Mouse (Mus musculus): ENCODE data around the gene Krtap6-2.

Gene Krtap6-2

GRCm38 (mm10) chr16:89420011-89420410, at the start of gene Krtap6-2:
Gene Krtap6-2 (minus strand): TSS chr16:89420111.
- TF ChIP-seq NANOG (IDR thresholded peaks at IDR 0.05; ENCODE audit: borderline replicate concordance, low read length) (no peak), POU5F1 (IDR thresholded peaks at IDR 0.05; ENCODE audit: borderline replicate concordance, low read length) (no peak), CTCF (conservative IDR thresholded peaks at IDR 0.05; ENCODE audit: low read length) (no peak)
- H3K27me3 ChIP-seq (ENCODE audit: insufficient read depth, low read length): no peaks in the 10 kb centered on the region
- no peak within 1 kb of the TSS for H3K4me3 ChIP-seq (replicated peaks; ENCODE audit: low read length)
- H3K9me3 ChIP-seq (ENCODE audit: low read length): no peaks in the 10 kb centered on the region
- H3K36me3 ChIP-seq (ENCODE audit: insufficient read depth, low read length): no peaks in the 10 kb centered on the region
- H3K4me1 ChIP-seq (replicated peaks; ENCODE audit: low read depth, low read length): no peaks in the 10 kb centered on the region

- H3K36me3 ChIP-seq (ENCODE audit: insufficient read depth, low read length): no peaks in the 10 kb centered on the region
- TF ChIP-seq CTCF (conservative IDR thresholded peaks at IDR 0.05; ENCODE audit: low read length) (no peak), NANOG (IDR thresholded peaks at IDR 0.05; ENCODE audit: borderline replicate concordance, low read length) (no peak), POU5F1 (IDR thresholded peaks at IDR 0.05; ENCODE audit: borderline replicate concordance, low read length) (no peak)
- H3K4me1 ChIP-seq (replicated peaks; ENCODE audit: low read depth, low read length): no peaks in the 10 kb centered on the region
- no peaks in the 10 kb centered on the region for H3K9me3 ChIP-seq (ENCODE audit: low read length)
- H3K27me3 ChIP-seq (ENCODE audit: insufficient read depth, low read length): no peaks in the 10 kb centered on the region
- H3K4me3 ChIP-seq (replicated peaks; ENCODE audit: low read length): no peak overlapping the region
Observed at GRCm38 (mm10) chr16:89461189-89461588, 41.3 kb upstream of the Krtap6-2 start.

GRCm38 (mm10) chr16:89429586-89429985, 9.7 kb upstream of the Krtap6-2 start:
- H3K4me3 ChIP-seq (replicated peaks; ENCODE audit: low read length): no peak overlapping the region
- no peaks in the 10 kb centered on the region for H3K27me3 ChIP-seq (ENCODE audit: insufficient read depth, low read length)
- H3K36me3 ChIP-seq (ENCODE audit: insufficient read depth, low read length): no peaks in the 10 kb centered on the region
- H3K4me1 ChIP-seq (replicated peaks; ENCODE audit: low read depth, low read length): no peaks in the 10 kb centered on the region
- no peaks in the 10 kb centered on the region for H3K9me3 ChIP-seq (ENCODE audit: low read length)
- TF ChIP-seq CTCF (conservative IDR thresholded peaks at IDR 0.05; ENCODE audit: low read length) (no peak), NANOG (IDR thresholded peaks at IDR 0.05; ENCODE audit: borderline replicate concordance, low read length) (no peak), POU5F1 (IDR thresholded peaks at IDR 0.05; ENCODE audit: borderline replicate concordance, low read length) (no peak)

GRCm38 (mm10) chr16:89425310-89425709, 5.4 kb upstream of the Krtap6-2 start:
- no peaks in the 10 kb centered on the region for H3K36me3 ChIP-seq (ENCODE audit: insufficient read depth, low read length)
- no peaks in the 10 kb centered on the region for H3K4me1 ChIP-seq (replicated peaks; ENCODE audit: low read depth, low read length)
- no peak overlapping the region for H3K4me3 ChIP-seq (replicated peaks; ENCODE audit: low read length)
- no peak for TF ChIP-seq NANOG (IDR thresholded peaks at IDR 0.05; ENCODE audit: borderline replicate concordance, low read length)
- TF ChIP-seq POU5F1 (IDR thresholded peaks at IDR 0.05; ENCODE audit: borderline replicate concordance, low read length): no peak
- TF ChIP-seq CTCF (conservative IDR thresholded peaks at IDR 0.05; ENCODE audit: low read length): no peak
- H3K27me3 ChIP-seq (ENCODE audit: insufficient read depth, low read length): no peaks in the 10 kb centered on the region
- H3K9me3 ChIP-seq (ENCODE audit: low read length): no peaks in the 10 kb centered on the region

GRCm38 (mm10) chr16:89416311-89416710, 3.6 kb downstream of the Krtap6-2 start:
- Histone ChIP-seq H3K4me3 (replicated peaks; ENCODE audit: low read length) (no peak overlapping the region), H3K4me1 (replicated peaks; ENCODE audit: low read depth, low read length) (no peaks in the 10 kb centered on the region), H3K36me3 (ENCODE audit: insufficient read depth, low read length) (no peaks in the 10 kb centered on the region), H3K27me3 (ENCODE audit: insufficient read depth, low read length) (no peaks in the 10 kb centered on the region), H3K9me3 (ENCODE audit: low read length) (no peaks in the 10 kb centered on the region)
- TF ChIP-seq NANOG (IDR thresholded peaks at IDR 0.05; ENCODE audit: borderline replicate concordance, low read length) (no peak), POU5F1 (IDR thresholded peaks at IDR 0.05; ENCODE audit: borderline replicate concordance, low read length) (no peak), CTCF (conservative IDR thresholded peaks at IDR 0.05; ENCODE audit: low read length) (no peak)

GRCm38 (mm10) chr16:89410345-89411068, 9.4 kb downstream of the Krtap6-2 start:
- no peaks in the 10 kb centered on the region for H3K27me3 ChIP-seq (ENCODE audit: insufficient read depth, low read length)
- no peaks in the 10 kb centered on the region for H3K36me3 ChIP-seq (ENCODE audit: insufficient read depth, low read length)
- no peaks in the 10 kb centered on the region for H3K4me1 ChIP-seq (replicated peaks; ENCODE audit: low read depth, low read length)
- TF ChIP-seq CTCF (conservative IDR thresholded peaks at IDR 0.05; ENCODE audit: low read length): no peak
- no peak for TF ChIP-seq POU5F1 (IDR thresholded peaks at IDR 0.05; ENCODE audit: borderline replicate concordance, low read length)
- TF ChIP-seq NANOG (IDR thresholded peaks at IDR 0.05; ENCODE audit: borderline replicate concordance, low read length): no peak
- no peaks in the 10 kb centered on the region for H3K9me3 ChIP-seq (ENCODE audit: low read length)
- H3K4me3 ChIP-seq (replicated peaks; ENCODE audit: low read length): no peak overlapping the region

- H3K9me3 ChIP-seq (ENCODE audit: low read length): no peaks in the 10 kb centered on the region
- H3K4me3 ChIP-seq (replicated peaks; ENCODE audit: low read length): no peak within 1 kb of the TSS
- TF ChIP-seq CTCF (conservative IDR thresholded peaks at IDR 0.05; ENCODE audit: low read length) (no peak), NANOG (IDR thresholded peaks at IDR 0.05; ENCODE audit: borderline replicate concordance, low read length) (no peak), POU5F1 (IDR thresholded peaks at IDR 0.05; ENCODE audit: borderline replicate concordance, low read length) (no peak)
Observed at GRCm38 (mm10) chr16:89403768-89404167, 16.1 kb downstream of the Krtap6-2 start, which contains the start of gene Krtap21-1. Gene Krtap21-1 (minus strand): TSS chr16:89403868.

GRCm38 (mm10) chr16:89372734-89373461, 47.0 kb downstream of the Krtap6-2 start:
- no peaks in the 10 kb centered on the region; the same call in 1 of the 2 replicates for H3K9me3 ChIP-seq (ENCODE audit: low read length)
- TF ChIP-seq CTCF (conservative IDR thresholded peaks at IDR 0.05; ENCODE audit: low read length): no peak
- no peak for TF ChIP-seq POU5F1 (IDR thresholded peaks at IDR 0.05; ENCODE audit: borderline replicate concordance, low read length)
- no peak for TF ChIP-seq NANOG (IDR thresholded peaks at IDR 0.05; ENCODE audit: borderline replicate concordance, low read length)

More at GRCm38 (mm10) chr16:89403768-89404167, 16.1 kb downstream of the Krtap6-2 start, which contains the start of gene Krtap21-1:
- Histone ChIP-seq H3K27me3 (ENCODE audit: insufficient read depth, low read length) (no peaks in the 10 kb centered on the region), H3K36me3 (ENCODE audit: insufficient read depth, low read length) (no peaks in the 10 kb centered on the region), H3K4me1 (replicated peaks; ENCODE audit: low read depth, low read length) (no peaks in the 10 kb centered on the region)

More at GRCm38 (mm10) chr16:89372734-89373461, 47.0 kb downstream of the Krtap6-2 start:
- H3K4me3 ChIP-seq (replicated peaks; ENCODE audit: low read length): no peak overlapping the region
- H3K27me3 ChIP-seq (ENCODE audit: insufficient read depth, low read length): no peaks in the 10 kb centered on the region
- no peaks in the 10 kb centered on the region for H3K4me1 ChIP-seq (replicated peaks; ENCODE audit: low read depth, low read length)
- H3K36me3 ChIP-seq (ENCODE audit: insufficient read depth, low read length): no peaks in the 10 kb centered on the region
